Mouse (Mus musculus) spleen, adult 2 months (tissue): ENCODE data around the gene Ccnd3.

Experiments
- CTCF ChIP-seq: fragments of 200-500 bp; IDR thresholded peaks from 2 replicates; pipeline ENCODE4 v1.5.1; 2011; ENCODE audit warnings: mild to moderate bottlenecking, inconsistent platforms; ENCODE audit not compliant: insufficient read depth, insufficient read length, insufficient replicate concordance; ENCODE audit errors: extremely low read depth
- POLR2A ChIP-seq: fragments of 200-500 bp; IDR thresholded peaks from 2 replicates; pipeline ENCODE4 v1.6.1; 2011; ENCODE audit warnings: low read depth, low read length, inconsistent platforms

- no peak for TF ChIP-seq CTCF
- no peak for TF ChIP-seq POLR2A
These were observed 121.2 kb downstream of the Ccnd3 start for GRCm38 (mm10) chr17:47626031-47626430.
